8 mouse cellular contexts compared by ENCODE assay signal in the genomic region with DNA sequence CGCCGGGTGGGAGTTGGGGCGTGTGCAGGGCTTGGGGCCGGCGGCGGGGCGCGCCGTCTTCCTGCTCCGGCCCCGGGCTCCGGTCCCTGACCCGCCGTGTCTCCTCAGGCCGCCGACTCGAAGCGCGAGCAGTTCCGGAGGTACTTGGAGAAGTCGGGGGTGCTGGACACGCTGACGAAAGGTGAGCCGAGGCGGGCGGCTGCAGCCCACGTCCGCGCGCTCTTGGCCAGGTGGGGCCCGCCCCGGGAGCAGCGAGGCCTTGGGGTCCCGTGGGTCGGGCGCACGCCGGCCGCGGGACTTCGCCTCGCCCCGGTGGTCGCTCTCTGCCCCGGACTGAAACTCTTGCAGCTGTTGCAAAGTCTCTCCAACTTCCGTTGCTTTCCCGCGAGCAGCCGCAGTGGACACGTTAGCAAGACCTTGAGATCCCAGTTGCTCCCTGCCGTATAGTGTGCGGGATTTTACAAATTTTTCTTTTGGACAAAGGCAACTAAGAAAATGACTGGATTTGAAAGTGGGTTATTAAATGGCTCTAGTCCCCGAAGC. TPM values are rescaled to one million over a fixed set of nuclear protein-coding genes. Genes with fewer than 3 reads are reported as not detected.
DNase-seq lines count a peak whose midpoint lies in the region; ATAC-seq and TF ChIP-seq lines count a peak whose summit lies in the region.

No protein-coding gene starts in this region.

- H3K36me3 ChIP-seq in intestine, postnatal 0 days (ENCODE audit: control insufficient read depth, insufficient read depth), result peaks cover 14% of the 10 kb centered on the region; the same call in 1 of the 2 replicates
- H3K36me3 ChIP-seq in neural tube, embryonic 13.5 days, result peaks cover 14% of the 10 kb centered on the region

- DNase-seq in cerebellum, adult 2 months, result no peak
- no peak for DNase-seq in cerebellum, postnatal 10 days
- DNase-seq in retina, embryonic 14.5 days (ENCODE audit: low spot score), result peak; percentile 24
- DNase-seq in retina, postnatal 1 day, result no peak
- DNase-seq in frontal cortex, postnatal 36 days (ENCODE audit: low spot score in 2 of 2), result no peak
- DNase-seq in cerebellum, adult 8-10 months, result no peak

- no peaks in the 10 kb centered on the region; the same call in 1 of the 2 replicates for H3K4me1 ChIP-seq in cerebellum, adult 2 months (ENCODE audit: control insufficient read depth, insufficient read depth, low read length)
- H3K4me1 ChIP-seq in intestine, postnatal 0 days (replicated peaks; ENCODE audit: control insufficient read depth, insufficient read depth, low read length), result 0 out of 2 replicates have a peak, but pooled peaks cover 6% of the 10 kb centered on the region
- peaks cover 26% of the 10 kb centered on the region for H3K4me1 ChIP-seq in neural tube, embryonic 13.5 days (replicated peaks)

- peak overlapping the region; percentile 78 for H3K4me2 ChIP-seq in intestine, postnatal 0 days (replicated peaks; ENCODE audit: low read depth)
- H3K4me2 ChIP-seq in neural tube, embryonic 13.5 days, result peak overlapping the region; percentile 79

- TF ChIP-seq CTCF in cerebellum, adult 2 months (IDR thresholded peaks at IDR 0.05; ENCODE audit: borderline replicate concordance, insufficient read depth, low read depth, low read length), result no peak
- TF ChIP-seq CTCF in intestine, postnatal 0 days (IDR thresholded peaks at IDR 0.05; ENCODE audit: low read depth), result no peak

- TF ChIP-seq POLR2A in cerebellum, adult 2 months (IDR thresholded peaks at IDR 0.05; ENCODE audit: borderline replicate concordance, insufficient read depth, low read length), result no peak

- no peak overlapping the region for H3K27ac ChIP-seq in cerebellum, adult 2 months (ENCODE audit: insufficient read depth, low read length)
- H3K27ac ChIP-seq in intestine, postnatal 0 days (ENCODE audit: low read depth, low read length), result peak overlapping the region; percentile 78
- peak overlapping the region; percentile 79 for H3K27ac ChIP-seq in neural tube, embryonic 13.5 days (replicated peaks)

- peak overlapping the region; percentile 70 for H3K9ac ChIP-seq in intestine, postnatal 0 days (ENCODE audit: low read depth, low read length)
- peak overlapping the region; percentile 86 for H3K9ac ChIP-seq in neural tube, embryonic 13.5 days

- no peaks in the 10 kb centered on the region for H3K27me3 ChIP-seq in cerebellum, adult 2 months (ENCODE audit: control insufficient read depth, insufficient read depth, low read length)
- H3K27me3 ChIP-seq in intestine, postnatal 0 days (replicated peaks; ENCODE audit: control insufficient read depth, insufficient read depth, low read length), result no peaks in the 10 kb centered on the region
- no peaks in the 10 kb centered on the region for H3K27me3 ChIP-seq in neural tube, embryonic 13.5 days

- WGBS in cerebellum, adult 2 months, result 1% methylated on average over 51 of the region's 53 CpGs
- under 1% methylated on average over 51 of the region's 53 CpGs for WGBS in intestine, postnatal 0 days
- under 1% methylated on average over 44 of the region's 53 CpGs for WGBS in neural tube, embryonic 13.5 days

- H3K9me3 ChIP-seq in intestine, postnatal 0 days (ENCODE audit: control insufficient read depth), result no peaks in the 10 kb centered on the region
- no peaks in the 10 kb centered on the region for H3K9me3 ChIP-seq in neural tube, embryonic 13.5 days

- peak overlapping the region; percentile 57 for H3K4me3 ChIP-seq in cerebellum, adult 2 months (replicated peaks; ENCODE audit: insufficient read depth, low read depth, low read length)
- H3K4me3 ChIP-seq in intestine, postnatal 0 days (ENCODE audit: low read depth, low read length), result peak overlapping the region; percentile 65
- peak overlapping the region; percentile 82 for H3K4me3 ChIP-seq in neural tube, embryonic 13.5 days

- ATAC-seq in intestine, postnatal 0 days, result no peak; the same call in 1 of the 2 replicates
- no peak; the same call in 1 of the 2 replicates for ATAC-seq in neural tube, embryonic 13.5 days (ENCODE audit: low read depth)

RNA-seq across cellular contexts. Expression of a gene that starts 0.6 kb away (rescaled TPM):
- polyA plus RNA-seq in cerebellum, adult 2 months (2012; rRNA removed), result 14.9 and 23.3 TPM in 2 replicates
- 81.1 and 82.5 TPM in 2 replicates for polyA plus RNA-seq in intestine, postnatal 0 days (2015; fragmentation: Nextera tagmentation; extraction: Ambion mirVana)
- 33.5 and 39.3 TPM in 2 replicates for polyA plus RNA-seq in neural tube, embryonic 13.5 days (2015; fragmentation: Nextera tagmentation; extraction: Ambion mirVana)

RNA-seq across cellular contexts. Expression of a gene that starts 12.0 kb away (rescaled TPM):
- 80.4 and 83.9 TPM in 2 replicates for polyA plus RNA-seq in cerebellum, adult 2 months (2012; rRNA removed)
- polyA plus RNA-seq in intestine, postnatal 0 days (2015; fragmentation: Nextera tagmentation; extraction: Ambion mirVana), result 49.5 and 54.1 TPM in 2 replicates
- polyA plus RNA-seq in neural tube, embryonic 13.5 days (2015; fragmentation: Nextera tagmentation; extraction: Ambion mirVana), result 49.9 and 58.3 TPM in 2 replicates

RNA-seq across cellular contexts. Expression of a gene that starts 12.6 kb away (rescaled TPM):
- polyA plus RNA-seq in cerebellum, adult 2 months (2012; rRNA removed), result not detected in 2 replicates
- polyA plus RNA-seq in intestine, postnatal 0 days (2015; fragmentation: Nextera tagmentation; extraction: Ambion mirVana), result not detected in 2 replicates
- polyA plus RNA-seq in neural tube, embryonic 13.5 days (2015; fragmentation: Nextera tagmentation; extraction: Ambion mirVana), result not detected in 2 replicates

RNA-seq across cellular contexts. Expression of a gene that starts 45.7 kb away (rescaled TPM):
- not detected in 2 replicates for polyA plus RNA-seq in cerebellum, adult 2 months (2012; rRNA removed)
- polyA plus RNA-seq in intestine, postnatal 0 days (2015; fragmentation: Nextera tagmentation; extraction: Ambion mirVana), result not detected in 2 replicates
- 0.20 TPM in 1 of 2 replicates, not detected in the other for polyA plus RNA-seq in neural tube, embryonic 13.5 days (2015; fragmentation: Nextera tagmentation; extraction: Ambion mirVana)
